Mouse (Mus musculus): ENCODE data around the gene Pros1. TPM values are rescaled to one million over a fixed set of nuclear protein-coding genes. Genes with fewer than 3 reads are reported as not detected.

The Pros1 gene
- 8.4 and 10.6 TPM in 2 replicates for polyA plus RNA-seq (2014; fragmentation: Nextera tagmentation; extraction: Ambion mirVana)

DNA sequence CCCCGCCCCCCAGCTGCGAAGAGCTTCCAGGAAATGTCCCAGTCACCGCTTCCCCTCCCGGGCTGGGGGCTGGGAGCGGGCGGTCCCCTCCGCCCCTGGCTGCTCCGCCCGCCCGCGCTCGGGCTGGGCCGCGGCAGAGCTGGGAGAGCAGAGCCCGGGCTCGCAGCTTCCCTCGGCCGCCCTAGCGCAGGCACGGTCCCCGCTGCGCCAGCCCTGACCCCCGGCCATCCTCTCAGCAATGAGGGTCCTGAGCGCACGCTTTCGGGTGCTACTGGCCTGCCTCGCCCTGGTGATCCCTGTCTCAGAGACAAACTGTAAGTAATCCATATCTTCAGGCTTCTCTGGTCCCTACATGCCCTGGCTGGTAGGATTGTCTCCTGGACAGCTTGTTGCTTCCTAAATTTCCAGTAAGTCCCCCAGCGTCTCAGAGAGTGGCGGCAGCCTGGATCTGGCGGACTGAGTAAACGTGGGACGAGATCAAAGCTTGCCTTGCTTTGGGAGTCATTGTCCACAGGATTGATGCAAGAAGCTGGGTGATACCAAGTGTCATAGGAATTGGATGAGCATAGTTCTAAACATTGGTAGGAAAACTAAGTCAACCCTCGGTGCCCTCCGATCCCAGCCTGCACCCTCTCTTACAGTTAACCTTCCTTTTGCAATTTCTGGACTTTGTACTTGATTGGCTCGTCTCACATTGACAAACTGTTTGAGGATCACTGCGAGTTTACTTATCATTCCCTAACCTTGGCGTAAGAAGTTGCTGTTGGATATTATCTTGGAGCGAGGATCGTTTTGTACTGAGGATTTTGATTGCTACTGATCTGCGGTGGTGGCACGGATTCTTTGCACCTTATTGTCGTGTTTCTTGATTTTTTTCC, at the start of gene Pros1:
Pros1 (plus strand) TSS at position 117 of the 878 bp plus-strand sequence.
- Histone ChIP-seq H3K27me3 (replicated peaks; ENCODE audit: control insufficient read depth, insufficient read depth, low read length) (no peaks in the 10 kb centered on the region), H3K27ac (ENCODE audit: low read depth, low read length) (no peak within 1 kb of the TSS), H3K9me3 (replicated peaks; ENCODE audit: control insufficient read depth, low read length) (no peaks in the 10 kb centered on the region), H3K9ac (ENCODE audit: low read length) (peak within 1 kb of the TSS; percentile 78), H3K4me1 (ENCODE audit: control insufficient read depth, insufficient read depth, low read length) (no peaks in the 10 kb centered on the region), H3K4me2 (ENCODE audit: low read length) (peak within 1 kb of the TSS; percentile 96), H3K4me3 (ENCODE audit: low read depth, low read length) (peak within 1 kb of the TSS; percentile 57), H3K36me3 (ENCODE audit: control insufficient read depth, insufficient read depth, low read length) (no peaks in the 10 kb centered on the region)
- WGBS, result 4% methylated on average over 36 of the region's 42 CpGs
- DNase-seq (ENCODE audit: low spot score) (peak; percentile 41), ATAC-seq (peak; percentile 96)

DNA sequence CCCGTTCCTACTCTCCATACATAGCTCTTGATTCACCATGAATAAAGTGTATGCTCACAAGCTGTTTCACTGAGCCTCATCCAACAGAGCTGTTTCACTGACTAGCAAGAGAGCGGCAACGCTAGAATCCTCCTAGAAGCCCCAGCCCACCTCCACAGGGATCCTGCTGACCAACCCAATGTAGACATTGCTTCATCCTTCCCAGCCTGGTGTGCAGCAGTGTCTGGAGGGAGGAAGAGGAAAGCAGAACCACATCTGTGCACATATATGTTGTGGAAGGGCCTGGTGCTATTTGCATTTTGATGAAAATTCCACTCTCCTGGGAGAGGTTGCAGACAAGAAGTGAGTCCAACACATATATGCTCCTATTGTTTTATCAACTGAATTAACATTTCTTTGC, 49.5 kb upstream of the Pros1 start:
- Histone ChIP-seq H3K27ac (ENCODE audit: low read depth, low read length) (no peak overlapping the region), H3K4me2 (ENCODE audit: low read length) (no peak overlapping the region), H3K9ac (ENCODE audit: low read length) (no peak overlapping the region), H3K4me1 (ENCODE audit: control insufficient read depth, insufficient read depth, low read length) (no peaks in the 10 kb centered on the region), H3K27me3 (replicated peaks; ENCODE audit: control insufficient read depth, insufficient read depth, low read length) (no peaks in the 10 kb centered on the region), H3K9me3 (replicated peaks; ENCODE audit: control insufficient read depth, low read length) (no peaks in the 10 kb centered on the region), H3K36me3 (ENCODE audit: control insufficient read depth, insufficient read depth, low read length) (peaks cover 18% of the 10 kb centered on the region; the same call in 1 of the 2 replicates), H3K4me3 (ENCODE audit: low read depth, low read length) (no peak overlapping the region)
- no peak for ATAC-seq
- no peak for DNase-seq (ENCODE audit: low spot score)
- 92% methylated on average over 3 of the region's 3 CpGs for WGBS

DNA sequence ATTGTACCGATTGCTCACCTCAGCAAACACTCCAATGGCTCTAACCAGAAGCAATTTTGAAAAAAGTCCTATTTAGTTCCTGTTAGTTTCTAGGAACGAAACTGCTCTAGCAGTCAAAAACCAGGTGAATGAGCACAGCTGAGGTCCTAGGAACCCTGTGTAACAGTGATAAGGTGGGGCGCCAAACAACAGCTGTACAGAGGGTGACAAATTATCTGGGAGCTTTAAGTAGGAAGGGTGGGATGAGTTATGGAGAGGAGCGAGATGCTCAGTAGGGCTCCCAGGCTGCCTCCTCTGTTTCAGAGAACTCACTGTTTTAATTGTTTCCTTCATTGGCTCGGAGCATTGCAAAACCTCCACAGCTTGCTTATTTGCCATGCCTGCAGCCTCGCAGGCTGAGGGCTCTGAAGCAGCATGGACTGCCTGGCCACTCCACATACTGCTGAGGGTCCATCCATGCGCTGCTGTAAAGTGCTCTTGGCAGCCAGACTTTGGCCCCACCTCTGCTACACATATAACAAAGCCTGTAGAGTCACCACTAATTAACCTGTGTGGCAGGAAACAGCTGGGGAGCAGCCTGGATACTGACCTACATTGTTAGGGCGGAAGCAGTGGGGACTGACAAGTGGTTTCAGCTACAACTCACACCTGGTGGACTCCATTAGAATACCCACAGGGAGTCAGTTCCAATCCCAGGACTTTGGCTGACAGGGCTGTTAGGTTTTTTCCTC, 46.7 kb upstream of the Pros1 start:
- Histone ChIP-seq H3K27me3 (replicated peaks; ENCODE audit: control insufficient read depth, insufficient read depth, low read length) (no peaks in the 10 kb centered on the region), H3K9me3 (replicated peaks; ENCODE audit: control insufficient read depth, low read length) (no peaks in the 10 kb centered on the region), H3K9ac (ENCODE audit: low read length) (no peak overlapping the region), H3K4me3 (ENCODE audit: low read depth, low read length) (no peak overlapping the region), H3K4me2 (ENCODE audit: low read length) (no peak overlapping the region), H3K27ac (ENCODE audit: low read depth, low read length) (no peak overlapping the region), H3K4me1 (ENCODE audit: control insufficient read depth, insufficient read depth, low read length) (no peaks in the 10 kb centered on the region), H3K36me3 (ENCODE audit: control insufficient read depth, insufficient read depth, low read length) (peaks cover 10% of the 10 kb centered on the region; the same call in 1 of the 2 replicates)
- WGBS, result 46% methylated on average over 8 of the region's 8 CpGs
- ATAC-seq, result no peak
- DNase-seq (ENCODE audit: low spot score), result no peak

DNA sequence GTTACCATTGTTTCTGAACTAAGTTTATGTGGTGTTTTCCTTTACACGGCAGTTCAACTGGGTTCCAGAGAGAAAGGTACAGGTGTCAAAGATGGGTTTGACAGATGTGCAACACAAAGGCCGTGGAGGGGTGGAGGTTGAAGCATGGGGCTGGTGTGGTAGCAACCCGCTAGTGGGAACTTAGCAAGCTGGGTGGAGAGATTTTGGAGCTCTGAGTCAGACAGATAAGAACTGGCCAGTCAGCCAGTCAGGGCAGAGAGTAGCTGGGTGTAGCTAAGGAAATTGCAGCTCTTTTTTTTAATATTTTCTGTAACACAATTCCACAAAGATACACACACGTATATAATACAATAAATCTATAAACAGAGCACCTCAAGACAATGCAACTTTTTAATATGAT, 43.3 kb upstream of the Pros1 start:
- H3K9ac ChIP-seq (ENCODE audit: low read length), result no peak overlapping the region
- no peak overlapping the region for H3K27ac ChIP-seq (ENCODE audit: low read depth, low read length)
- DNase-seq (ENCODE audit: low spot score) (no peak), ATAC-seq (no peak)
- H3K4me2 ChIP-seq (ENCODE audit: low read length), result no peak overlapping the region
- no peaks in the 10 kb centered on the region for H3K4me1 ChIP-seq (ENCODE audit: control insufficient read depth, insufficient read depth, low read length)
- no peaks in the 10 kb centered on the region for H3K36me3 ChIP-seq (ENCODE audit: control insufficient read depth, insufficient read depth, low read length)
- no peak overlapping the region for H3K4me3 ChIP-seq (ENCODE audit: low read depth, low read length)
- no peaks in the 10 kb centered on the region for H3K9me3 ChIP-seq (replicated peaks; ENCODE audit: control insufficient read depth, low read length)
- no peaks in the 10 kb centered on the region for H3K27me3 ChIP-seq (replicated peaks; ENCODE audit: control insufficient read depth, insufficient read depth, low read length)
- 92% methylated on average over 4 of the region's 4 CpGs for WGBS

DNA sequence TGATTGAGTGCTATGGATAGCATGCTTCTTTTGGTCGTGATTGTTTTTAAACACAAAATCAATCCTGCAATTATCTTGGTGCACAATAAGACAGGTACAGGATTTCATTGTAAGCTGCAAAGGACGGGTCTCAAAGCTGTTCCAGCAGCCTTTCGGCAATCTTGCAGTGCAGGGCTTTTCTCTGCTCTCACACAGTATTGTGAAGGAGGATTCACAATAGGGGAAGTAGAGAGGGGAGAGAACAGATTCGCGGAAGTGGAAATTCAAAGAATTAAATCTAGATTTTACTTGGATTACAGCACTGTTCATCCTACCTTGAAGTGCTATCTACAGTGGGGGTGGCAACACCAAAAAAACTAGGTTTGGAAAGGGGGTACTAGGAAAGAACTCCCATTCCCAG, 40.3 kb upstream of the Pros1 start:
- Histone ChIP-seq H3K27me3 (replicated peaks; ENCODE audit: control insufficient read depth, insufficient read depth, low read length) (no peaks in the 10 kb centered on the region), H3K36me3 (ENCODE audit: control insufficient read depth, insufficient read depth, low read length) (no peaks in the 10 kb centered on the region), H3K27ac (ENCODE audit: low read depth, low read length) (no peak overlapping the region), H3K9ac (ENCODE audit: low read length) (no peak overlapping the region), H3K4me2 (ENCODE audit: low read length) (no peak overlapping the region), H3K4me1 (ENCODE audit: control insufficient read depth, insufficient read depth, low read length) (no peaks in the 10 kb centered on the region), H3K4me3 (ENCODE audit: low read depth, low read length) (no peak overlapping the region), H3K9me3 (replicated peaks; ENCODE audit: control insufficient read depth, low read length) (no peaks in the 10 kb centered on the region)
- DNase-seq (ENCODE audit: low spot score), result no peak
- ATAC-seq, result no peak
- WGBS, result 70% methylated on average over 5 of the region's 5 CpGs

DNA sequence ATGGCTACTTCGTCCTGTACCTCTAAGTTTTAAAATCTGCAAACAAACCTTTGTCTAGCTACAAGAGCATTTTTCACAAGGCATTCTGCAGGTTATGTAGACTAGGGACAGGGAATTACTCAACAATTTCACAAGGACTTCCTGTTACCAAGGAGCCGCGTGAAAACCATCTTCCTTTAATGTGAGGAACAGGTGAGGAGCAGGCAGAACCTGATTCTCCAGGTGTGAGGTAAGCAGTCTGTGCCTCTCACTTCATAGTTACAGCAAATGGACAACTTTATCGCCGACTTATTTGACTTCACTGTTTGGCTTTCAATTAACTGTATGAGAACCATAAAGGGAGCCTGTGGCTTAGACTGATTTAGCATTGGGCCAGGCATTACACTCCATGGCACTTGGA, 39.6 kb upstream of the Pros1 start, which contains the start of gene Stx19:
Stx19 (plus strand) TSS at position 186 of the 400 bp plus-strand sequence.
- Histone ChIP-seq H3K36me3 (ENCODE audit: control insufficient read depth, insufficient read depth, low read length) (no peaks in the 10 kb centered on the region), H3K4me1 (ENCODE audit: control insufficient read depth, insufficient read depth, low read length) (no peaks in the 10 kb centered on the region), H3K9ac (ENCODE audit: low read length) (no peak within 1 kb of the TSS), H3K27me3 (replicated peaks; ENCODE audit: control insufficient read depth, insufficient read depth, low read length) (no peaks in the 10 kb centered on the region), H3K4me2 (ENCODE audit: low read length) (no peak within 1 kb of the TSS), H3K4me3 (ENCODE audit: low read depth, low read length) (no peak within 1 kb of the TSS), H3K9me3 (replicated peaks; ENCODE audit: control insufficient read depth, low read length) (no peaks in the 10 kb centered on the region), H3K27ac (ENCODE audit: low read depth, low read length) (no peak within 1 kb of the TSS)
- ATAC-seq, result no peak
- 85% methylated on average over 5 of the region's 5 CpGs for WGBS
- DNase-seq (ENCODE audit: low spot score), result no peak

DNA sequence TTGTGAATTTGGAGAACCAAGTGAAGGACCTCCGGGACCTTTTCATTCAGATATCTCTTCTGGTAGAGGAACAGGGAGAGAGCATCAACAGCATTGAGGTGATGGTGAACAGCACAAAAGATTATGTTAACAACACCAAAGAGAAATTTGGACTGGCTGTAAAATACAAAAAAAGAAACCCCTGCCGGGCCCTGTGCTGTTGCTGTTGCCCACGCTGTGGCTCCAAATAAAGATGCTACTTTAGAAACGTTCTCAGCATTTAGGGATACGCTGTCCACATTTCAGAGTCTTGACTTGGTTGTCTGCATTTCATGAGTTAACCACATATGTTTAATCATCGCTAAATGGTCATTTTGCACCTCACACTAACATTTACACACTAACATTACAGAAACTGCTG, 31.6 kb upstream of the Pros1 start:
- H3K27ac ChIP-seq (ENCODE audit: low read depth, low read length), result no peak overlapping the region
- no peak overlapping the region for H3K9ac ChIP-seq (ENCODE audit: low read length)
- no peak overlapping the region for H3K4me2 ChIP-seq (ENCODE audit: low read length)
- no peaks in the 10 kb centered on the region for H3K4me1 ChIP-seq (ENCODE audit: control insufficient read depth, insufficient read depth, low read length)
- no peaks in the 10 kb centered on the region for H3K36me3 ChIP-seq (ENCODE audit: control insufficient read depth, insufficient read depth, low read length)
- WGBS, result 94% methylated on average over 6 of the region's 6 CpGs
- ATAC-seq, result no peak
- no peaks in the 10 kb centered on the region for H3K27me3 ChIP-seq (replicated peaks; ENCODE audit: control insufficient read depth, insufficient read depth, low read length)
- H3K9me3 ChIP-seq (replicated peaks; ENCODE audit: control insufficient read depth, low read length), result no peaks in the 10 kb centered on the region
- no peak overlapping the region for H3K4me3 ChIP-seq (ENCODE audit: low read depth, low read length)
- no peak for DNase-seq (ENCODE audit: low spot score)

DNA sequence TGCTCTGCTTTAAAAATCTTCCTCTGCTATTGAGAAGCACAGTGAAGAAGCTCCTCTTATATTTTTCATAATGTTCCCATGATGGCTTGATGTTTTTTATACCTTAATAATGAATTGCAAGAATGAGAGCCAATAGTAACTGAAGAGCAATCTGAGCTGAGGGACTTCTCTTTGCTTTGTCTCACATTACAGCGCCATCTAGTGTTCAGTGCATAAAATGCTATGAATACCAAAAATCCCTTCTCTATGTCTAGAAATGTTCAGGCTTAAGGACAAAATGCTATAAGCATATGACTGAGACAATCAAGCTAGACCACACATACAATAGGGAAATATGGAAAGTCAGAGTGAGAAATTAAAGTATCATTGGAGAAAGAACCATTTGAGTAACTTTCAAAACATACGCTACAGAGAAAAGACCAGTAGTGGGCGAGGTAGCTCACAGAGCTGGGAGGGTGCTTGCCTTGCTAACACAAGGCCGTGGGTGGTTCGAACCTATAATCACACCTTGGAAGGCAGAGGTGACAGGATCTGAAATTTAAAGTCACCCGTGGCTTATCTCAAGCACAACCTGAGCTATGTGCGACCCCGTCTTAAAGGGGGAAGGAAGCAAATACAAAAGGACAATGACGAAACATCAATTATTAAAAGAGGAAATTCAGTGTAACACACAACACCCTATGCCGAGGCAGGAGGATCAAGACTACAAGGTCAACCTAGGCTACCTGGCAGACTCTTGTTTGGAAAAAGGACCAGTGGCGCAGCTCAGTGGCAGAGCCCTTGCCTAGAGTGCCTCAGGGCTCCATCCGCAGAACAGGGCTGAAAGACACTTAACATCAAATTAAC, 27.7 kb upstream of the Pros1 start:
- peak; percentile 81 for DNase-seq (ENCODE audit: low spot score)
- H3K4me2 ChIP-seq (ENCODE audit: low read length), result no peak overlapping the region
- H3K4me3 ChIP-seq (ENCODE audit: low read depth, low read length), result no peak overlapping the region
- H3K27me3 ChIP-seq (replicated peaks; ENCODE audit: control insufficient read depth, insufficient read depth, low read length), result no peaks in the 10 kb centered on the region
- H3K4me1 ChIP-seq (ENCODE audit: control insufficient read depth, insufficient read depth, low read length), result no peaks in the 10 kb centered on the region
- no peak overlapping the region for H3K27ac ChIP-seq (ENCODE audit: low read depth, low read length)
- ATAC-seq, result peak; percentile 66
- 79% methylated on average over 12 of the region's 12 CpGs for WGBS
- H3K9me3 ChIP-seq (replicated peaks; ENCODE audit: control insufficient read depth, low read length), result no peaks in the 10 kb centered on the region
- H3K36me3 ChIP-seq (ENCODE audit: control insufficient read depth, insufficient read depth, low read length), result no peaks in the 10 kb centered on the region
- no peak overlapping the region for H3K9ac ChIP-seq (ENCODE audit: low read length)

Measured in forebrain, embryonic 14.5 days (tissue).